Mouse (Mus musculus): ENCODE data around the gene Map3k20. TPM values are rescaled to one million over a fixed set of nuclear protein-coding genes. Genes with fewer than 3 reads are reported as not detected.

The Map3k20 gene
- polyA plus RNA-seq, 1 experiment from 2014 or later = 7.4 TPM

- H3K27me3 ChIP-seq (ENCODE audit: insufficient read depth, poor library complexity, severe bottlenecking) = no peaks in the 10 kb centered on the region
- no peaks in the 10 kb centered on the region for H3K9me3 ChIP-seq
- no peaks in the 10 kb centered on the region for H3K36me3 ChIP-seq
- 0 out of 2 replicates have a peak, but pooled peaks cover 5% of the 10 kb centered on the region for H3K4me1 ChIP-seq (replicated peaks)
- DNase-seq (ENCODE audit: low spot score) = no peak
- WGBS = 91% methylated on average over 3 of the region's 3 CpGs
- no peak overlapping the region for H3K27ac ChIP-seq
- no peak overlapping the region for H3K4me3 ChIP-seq
Observed at GRCm38 (mm10) chr2:72333210-72333609, 47.8 kb downstream of the Map3k20 start.

GRCm38 (mm10) chr2:72336840-72337239, 51.4 kb downstream of the Map3k20 start:
- Histone ChIP-seq H3K4me1 (replicated peaks) (no peaks in the 10 kb centered on the region), H3K4me3 (no peak overlapping the region), H3K9me3 (no peaks in the 10 kb centered on the region), H3K36me3 (no peaks in the 10 kb centered on the region), H3K27me3 (ENCODE audit: insufficient read depth, poor library complexity, severe bottlenecking) (no peaks in the 10 kb centered on the region), H3K27ac (no peak overlapping the region)
- 91% methylated on average over 3 of the region's 3 CpGs for WGBS
- no peak for DNase-seq (ENCODE audit: low spot score)

- H3K27ac ChIP-seq = no peak overlapping the region
- DNase-seq (ENCODE audit: low spot score) = no peak
Observed at GRCm38 (mm10) chr2:72345281-72345680, 59.8 kb downstream of the Map3k20 start.

GRCm38 (mm10) chr2:72351329-72351728, 65.9 kb downstream of the Map3k20 start:
- Histone ChIP-seq H3K27me3 (ENCODE audit: insufficient read depth, poor library complexity, severe bottlenecking) (no peaks in the 10 kb centered on the region), H3K36me3 (no peaks in the 10 kb centered on the region), H3K9me3 (no peaks in the 10 kb centered on the region), H3K27ac (no peak overlapping the region), H3K4me3 (no peak overlapping the region), H3K4me1 (replicated peaks) (no peaks in the 10 kb centered on the region)
- DNase-seq (ENCODE audit: low spot score) = no peak
- 87% methylated on average over 5 of the region's 5 CpGs for WGBS

More at GRCm38 (mm10) chr2:72345281-72345680, 59.8 kb downstream of the Map3k20 start:
- Histone ChIP-seq H3K4me1 (replicated peaks) (no peaks in the 10 kb centered on the region), H3K27me3 (ENCODE audit: insufficient read depth, poor library complexity, severe bottlenecking) (no peaks in the 10 kb centered on the region), H3K9me3 (no peaks in the 10 kb centered on the region), H3K36me3 (no peaks in the 10 kb centered on the region), H3K4me3 (no peak overlapping the region)
- WGBS = 88% methylated on average over 3 of the region's 3 CpGs

GRCm38 (mm10) chr2:72351776-72352175, 66.3 kb downstream of the Map3k20 start:
- Histone ChIP-seq H3K27me3 (ENCODE audit: insufficient read depth, poor library complexity, severe bottlenecking) (no peaks in the 10 kb centered on the region), H3K36me3 (no peaks in the 10 kb centered on the region), H3K9me3 (no peaks in the 10 kb centered on the region), H3K4me3 (no peak overlapping the region), H3K4me1 (replicated peaks) (no peaks in the 10 kb centered on the region), H3K27ac (no peak overlapping the region)
- 93% methylated on average over 8 of the region's 8 CpGs for WGBS
- no peak for DNase-seq (ENCODE audit: low spot score)

- no peak overlapping the region for H3K27ac ChIP-seq
- H3K9me3 ChIP-seq = no peaks in the 10 kb centered on the region
- no peaks in the 10 kb centered on the region for H3K4me1 ChIP-seq (replicated peaks)
- 0 out of 2 replicates have a peak, but pooled peaks cover 4% of the 10 kb centered on the region for H3K36me3 ChIP-seq
- DNase-seq (ENCODE audit: low spot score) = no peak
- no peaks in the 10 kb centered on the region for H3K27me3 ChIP-seq (ENCODE audit: insufficient read depth, poor library complexity, severe bottlenecking)
- H3K4me3 ChIP-seq = no peak overlapping the region
Observed at GRCm38 (mm10) chr2:72352756-72353155, 67.3 kb downstream of the Map3k20 start.

GRCm38 (mm10) chr2:72356471-72356870, 71.0 kb downstream of the Map3k20 start:
- WGBS = 86% methylated on average over 10 of the region's 10 CpGs
- Histone ChIP-seq H3K27ac (no peak overlapping the region), H3K36me3 (0 out of 2 replicates have a peak, but pooled peaks cover 4% of the 10 kb centered on the region), H3K4me3 (no peak overlapping the region), H3K4me1 (replicated peaks) (peaks cover 7% of the 10 kb centered on the region), H3K27me3 (ENCODE audit: insufficient read depth, poor library complexity, severe bottlenecking) (no peaks in the 10 kb centered on the region), H3K9me3 (no peaks in the 10 kb centered on the region)
- DNase-seq (ENCODE audit: low spot score) = no peak

GRCm38 (mm10) chr2:72361572-72361971, 76.1 kb downstream of the Map3k20 start:
- Histone ChIP-seq H3K4me3 (no peak overlapping the region), H3K9me3 (no peaks in the 10 kb centered on the region)
- WGBS = 79% methylated on average over 3 of the region's 3 CpGs

GRCm38 (mm10) chr2:72363449-72363848, 78.0 kb downstream of the Map3k20 start:
- no peak for DNase-seq (ENCODE audit: low spot score)
- no peaks in the 10 kb centered on the region for H3K36me3 ChIP-seq
- no peak overlapping the region for H3K4me3 ChIP-seq
- H3K9me3 ChIP-seq = no peaks in the 10 kb centered on the region
- WGBS = 93% methylated on average over 1 of the region's 1 CpGs
- H3K27ac ChIP-seq = no peak overlapping the region
- H3K4me1 ChIP-seq (replicated peaks) = peaks cover 7% of the 10 kb centered on the region
- H3K27me3 ChIP-seq (ENCODE audit: insufficient read depth, poor library complexity, severe bottlenecking) = no peaks in the 10 kb centered on the region

More at GRCm38 (mm10) chr2:72361572-72361971, 76.1 kb downstream of the Map3k20 start:
- H3K4me1 ChIP-seq (replicated peaks) = peaks cover 7% of the 10 kb centered on the region
- 0 out of 2 replicates have a peak, but pooled peaks cover 4% of the 10 kb centered on the region for H3K36me3 ChIP-seq
- no peaks in the 10 kb centered on the region for H3K27me3 ChIP-seq (ENCODE audit: insufficient read depth, poor library complexity, severe bottlenecking)
- DNase-seq (ENCODE audit: low spot score) = no peak
- H3K27ac ChIP-seq = no peak overlapping the region

- no peaks in the 10 kb centered on the region for H3K27me3 ChIP-seq (ENCODE audit: insufficient read depth, poor library complexity, severe bottlenecking)
- H3K4me1 ChIP-seq (replicated peaks) = no peaks in the 10 kb centered on the region
- DNase-seq (ENCODE audit: low spot score) = no peak
- WGBS = 83% methylated on average over 7 of the region's 7 CpGs
- no peaks in the 10 kb centered on the region for H3K36me3 ChIP-seq
- H3K27ac ChIP-seq = no peak overlapping the region
- no peak overlapping the region for H3K4me3 ChIP-seq
- H3K9me3 ChIP-seq = no peaks in the 10 kb centered on the region
Observed at GRCm38 (mm10) chr2:72365930-72366329, 80.5 kb downstream of the Map3k20 start.

GRCm38 (mm10) chr2:72366503-72366902, 81.1 kb downstream of the Map3k20 start:
- WGBS = 91% methylated on average over 5 of the region's 5 CpGs
- DNase-seq (ENCODE audit: low spot score) = no peak

GRCm38 (mm10) chr2:72367850-72368249, 82.4 kb downstream of the Map3k20 start:
- H3K36me3 ChIP-seq = 0 out of 2 replicates have a peak, but pooled peaks cover 10% of the 10 kb centered on the region
- H3K27me3 ChIP-seq (ENCODE audit: insufficient read depth, poor library complexity, severe bottlenecking) = no peaks in the 10 kb centered on the region
- DNase-seq (ENCODE audit: low spot score) = no peak
- no peaks in the 10 kb centered on the region for H3K4me1 ChIP-seq (replicated peaks)
- H3K27ac ChIP-seq = no peak overlapping the region
- WGBS = 95% methylated on average over 5 of the region's 5 CpGs
- no peaks in the 10 kb centered on the region for H3K9me3 ChIP-seq
- no peak overlapping the region for H3K4me3 ChIP-seq

More at GRCm38 (mm10) chr2:72366503-72366902, 81.1 kb downstream of the Map3k20 start:
- Histone ChIP-seq H3K4me1 (replicated peaks) (no peaks in the 10 kb centered on the region), H3K27me3 (ENCODE audit: insufficient read depth, poor library complexity, severe bottlenecking) (no peaks in the 10 kb centered on the region), H3K36me3 (no peaks in the 10 kb centered on the region), H3K27ac (no peak overlapping the region), H3K4me3 (no peak overlapping the region), H3K9me3 (no peaks in the 10 kb centered on the region)

- no peaks in the 10 kb centered on the region for H3K4me1 ChIP-seq (replicated peaks)
- DNase-seq (ENCODE audit: low spot score) = no peak
- H3K27me3 ChIP-seq (ENCODE audit: insufficient read depth, poor library complexity, severe bottlenecking) = no peaks in the 10 kb centered on the region
- WGBS = 85% methylated on average over 6 of the region's 6 CpGs
- no peak overlapping the region for H3K27ac ChIP-seq
- H3K36me3 ChIP-seq = 0 out of 2 replicates have a peak, but pooled peaks cover 10% of the 10 kb centered on the region
- no peak overlapping the region for H3K4me3 ChIP-seq
- no peaks in the 10 kb centered on the region for H3K9me3 ChIP-seq
Observed at GRCm38 (mm10) chr2:72369140-72369600, 83.7 kb downstream of the Map3k20 start.

- WGBS = 86% methylated on average over 13 of the region's 13 CpGs
- DNase-seq (ENCODE audit: low spot score) = no peak
- H3K4me1 ChIP-seq (replicated peaks) = no peaks in the 10 kb centered on the region
- no peak overlapping the region for H3K4me3 ChIP-seq
- H3K9me3 ChIP-seq = no peaks in the 10 kb centered on the region
- no peak overlapping the region for H3K27ac ChIP-seq
- H3K27me3 ChIP-seq (ENCODE audit: insufficient read depth, poor library complexity, severe bottlenecking) = no peaks in the 10 kb centered on the region
- 0 out of 2 replicates have a peak, but pooled peaks cover 15% of the 10 kb centered on the region for H3K36me3 ChIP-seq
Observed at GRCm38 (mm10) chr2:72372136-72372535, 86.7 kb downstream of the Map3k20 start.

Data from hindbrain, embryonic 10.5 days (tissue).